Mouse (Mus musculus) kidney, adult 2 months (tissue): Measurements from ENCODE around the gene Syt12.

Source experiments
- CTCF ChIP-seq: fragments of 200-500 bp; conservative IDR thresholded peaks from 2 replicates; pipeline ENCODE4 v1.5.1; 2011; ENCODE audit warnings: low read depth, mild to moderate bottlenecking, control low read depth, low read length, moderate library complexity, mixed read lengths; ENCODE audit not compliant: insufficient read depth, insufficient read length
- POLR2A ChIP-seq: fragments of 200-500 bp; IDR thresholded peaks from one replicate; pipeline ENCODE4 v1.6.1; 2011; ENCODE audit warnings: low read depth, low read length, control low read depth

DNA sequence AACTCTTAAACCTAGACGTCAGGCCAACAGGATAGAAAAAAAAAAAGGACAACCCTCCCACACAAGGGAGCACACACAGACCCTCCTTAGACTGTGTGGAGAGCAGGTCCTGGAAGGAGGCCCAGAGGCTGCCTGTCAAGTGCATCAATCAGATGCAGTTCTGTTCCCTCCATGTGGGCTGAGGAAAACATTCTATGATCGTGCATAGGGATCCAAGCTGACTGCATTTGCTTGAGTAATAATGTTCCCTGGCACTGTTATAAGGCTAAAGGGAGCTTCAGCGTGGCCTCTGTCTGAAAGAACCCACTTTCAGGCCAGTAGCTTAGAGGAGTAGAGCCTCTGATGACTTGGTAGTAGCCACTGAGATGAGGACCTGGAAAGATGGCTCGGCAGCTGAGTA lies 24.7 kb downstream of the Syt12 start:
- TF ChIP-seq CTCF (no peak), POLR2A (no peak)
